Mouse (Mus musculus) thymus, adult 2 months (tissue): ENCODE measurements around the gene Ntrk3.

Source experiments
- CTCF ChIP-seq: fragments of 200-500 bp; IDR thresholded peaks from 2 replicates; pipeline ENCODE4 v1.5.1; 2012; ENCODE audit warnings: mild to moderate bottlenecking, control low read depth, low read length, moderate library complexity, borderline replicate concordance; ENCODE audit not compliant: control insufficient read depth, poor library complexity, insufficient read depth; ENCODE audit errors: extremely low read depth
- POLR2A ChIP-seq: fragments of 200-500 bp; IDR thresholded peaks from 2 replicates; pipeline ENCODE4 v1.6.1; 2012; ENCODE audit warnings: mild to moderate bottlenecking, low read length, control low read depth, moderate library complexity; ENCODE audit not compliant: control insufficient read depth, poor library complexity, insufficient read depth; ENCODE audit errors: extremely low read depth

DNA sequence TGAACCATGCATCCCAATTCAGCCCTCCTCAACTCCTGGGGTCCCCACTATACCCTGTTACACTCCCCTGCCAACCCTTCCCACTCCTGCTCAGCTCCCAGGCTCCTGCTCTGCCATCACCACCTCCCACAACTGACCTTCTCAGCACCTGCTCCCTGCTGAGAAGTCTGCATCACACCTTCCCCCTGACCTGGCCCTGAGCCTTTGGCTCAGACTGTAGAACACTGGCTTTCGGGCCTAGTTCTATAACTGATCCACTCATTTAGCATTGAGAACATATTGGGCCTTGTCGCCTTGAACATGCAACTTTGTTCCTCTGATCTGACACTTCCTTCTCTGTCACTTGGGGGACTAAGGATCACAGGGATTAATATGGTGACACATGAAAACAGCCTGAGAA lies 152.9 kb downstream of the Ntrk3 start:
- TF ChIP-seq POLR2A (no peak), CTCF (no peak)
